Mouse (Mus musculus): ENCODE measurements around the gene Sdhaf1. TPM values are rescaled to one million over a fixed set of nuclear protein-coding genes. Genes with fewer than 3 reads are reported as not detected.

The Sdhaf1 gene
- polyA plus RNA-seq, 1 experiment, result 13.7 TPM

DNA sequence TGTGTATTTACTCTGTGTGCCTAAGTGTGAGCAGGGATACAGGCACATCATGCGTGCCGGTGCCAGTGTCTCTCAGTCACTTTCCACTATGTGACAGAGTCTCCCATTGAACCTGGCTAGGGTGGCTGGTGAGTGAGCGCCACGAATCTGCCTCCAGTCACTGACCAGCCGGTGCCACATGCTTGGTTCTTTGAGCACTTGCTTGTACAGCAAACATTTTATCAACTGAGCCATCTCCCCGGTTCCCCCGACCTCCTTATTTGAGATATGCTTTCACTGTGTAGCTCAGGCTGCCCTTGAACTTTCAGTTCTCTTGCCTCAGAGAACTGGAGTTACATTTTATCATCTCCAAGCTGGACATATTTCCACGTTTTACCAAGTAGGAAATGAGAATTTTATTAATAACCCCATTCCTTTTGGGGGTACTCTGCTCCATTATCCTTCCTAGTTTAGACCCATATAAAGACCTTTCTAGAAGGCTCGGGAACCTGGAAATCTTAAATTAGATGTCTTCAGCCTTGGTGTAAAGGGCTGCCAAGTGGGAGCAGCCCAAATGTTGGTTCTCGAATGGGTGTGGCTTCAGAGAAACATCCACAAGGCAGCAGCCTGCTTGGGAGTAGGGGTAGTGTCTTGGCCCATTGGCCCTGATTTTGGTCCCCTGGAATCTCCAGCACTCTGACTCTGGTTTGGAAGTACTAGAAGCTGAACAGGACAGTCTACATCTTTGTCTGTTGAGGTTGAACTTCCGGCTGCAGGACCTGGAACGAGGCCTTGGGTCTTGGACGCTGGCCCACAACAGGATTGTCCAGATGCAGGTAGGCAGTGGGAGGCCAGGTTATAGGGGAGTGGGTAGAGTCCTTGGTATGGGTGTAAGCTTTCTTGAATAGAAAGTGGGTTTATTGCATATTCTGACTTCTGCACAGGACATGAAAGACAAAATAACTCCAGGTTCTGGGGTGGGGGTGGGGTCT, 7.9 kb downstream of the Sdhaf1 start:
- Histone ChIP-seq H3K4me1 (peaks cover 39% of the 10 kb centered on the region), H3K4me3 (replicated peaks) (no peak overlapping the region), H3K9me3 (no peaks in the 10 kb centered on the region)

DNA sequence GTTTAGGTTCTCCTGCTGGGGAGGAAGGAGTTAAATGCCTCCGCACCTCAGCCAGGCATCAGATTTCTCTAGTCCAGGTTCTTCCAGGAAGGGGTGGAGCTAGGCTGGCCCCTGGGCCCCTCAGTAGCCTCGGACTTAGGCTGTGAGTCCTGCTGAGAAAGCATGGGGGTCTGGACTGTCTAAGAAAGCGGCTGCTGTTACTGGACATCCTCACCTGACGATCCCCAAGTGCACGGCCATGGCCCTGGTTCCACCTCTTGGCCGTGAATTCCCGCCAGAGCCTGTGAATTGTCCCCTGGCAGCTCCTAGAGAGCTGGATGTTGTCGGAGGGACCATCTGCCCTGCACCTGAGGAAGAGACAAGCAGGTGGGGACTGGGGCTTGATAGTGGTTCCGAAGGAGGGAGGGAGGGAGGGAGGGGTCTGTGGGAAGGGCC, 9.0 kb downstream of the Sdhaf1 start, which contains the start of gene Syne4:
Syne4 (plus strand) TSS at position 87 of the 435 bp plus-strand sequence.
- H3K27me3 ChIP-seq (replicated peaks), result no peaks in the 10 kb centered on the region
- TF ChIP-seq GATA1 (IDR thresholded peaks at IDR 0.05; ENCODE audit: borderline replicate concordance, low read length), result no peak
- no peak for TF ChIP-seq FLI1 (IDR thresholded peaks at IDR 0.05; ENCODE audit: low read length)
- H3K9me3 ChIP-seq, result no peaks in the 10 kb centered on the region
- H3K4me1 ChIP-seq, result peaks cover 34% of the 10 kb centered on the region
- H3K36me3 ChIP-seq (replicated peaks; ENCODE audit: low read length), result peaks cover 43% of the 10 kb centered on the region
- H3K4me3 ChIP-seq (replicated peaks), result no peak within 1 kb of the TSS

More for the DNA sequence above, 7.9 kb downstream of the Sdhaf1 start:
- no peak for TF ChIP-seq FLI1 (IDR thresholded peaks at IDR 0.05; ENCODE audit: low read length)
- no peak for TF ChIP-seq GATA1 (IDR thresholded peaks at IDR 0.05; ENCODE audit: borderline replicate concordance, low read length)
- H3K27me3 ChIP-seq (replicated peaks), result no peaks in the 10 kb centered on the region
- H3K36me3 ChIP-seq (replicated peaks; ENCODE audit: low read length), result peaks cover 37% of the 10 kb centered on the region

DNA sequence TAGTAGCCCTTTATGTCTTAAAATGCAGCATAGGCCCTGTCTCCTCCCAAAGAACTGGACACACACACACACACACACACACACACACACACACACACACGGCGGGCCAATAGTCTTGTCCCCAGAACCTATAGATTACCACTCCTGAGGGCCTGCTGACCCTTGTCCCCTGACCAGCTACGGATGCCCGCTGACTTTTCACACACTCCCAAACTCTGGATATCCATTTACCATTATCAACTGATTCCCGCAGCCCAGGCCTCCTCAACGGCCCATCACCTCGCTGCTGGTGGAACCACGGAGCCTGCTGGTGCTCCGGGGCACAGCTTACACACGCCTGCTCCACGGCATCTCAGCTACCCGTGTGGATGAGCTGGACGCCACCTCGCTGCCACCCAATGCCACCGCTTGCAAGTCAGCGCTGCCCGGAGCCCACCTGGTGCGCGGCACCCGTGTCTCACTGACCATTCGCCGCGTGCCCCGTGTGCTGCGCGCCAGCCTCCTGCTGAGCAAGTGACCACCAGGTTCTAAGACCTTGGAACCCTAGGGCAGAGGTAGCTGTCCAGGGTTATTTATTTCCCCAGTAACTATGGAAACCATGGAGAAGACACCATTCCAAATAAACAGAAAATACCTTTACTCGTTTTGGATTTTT, 9.9 kb downstream of the Sdhaf1 start:
- H3K4me1 ChIP-seq, result peaks cover 40% of the 10 kb centered on the region
- no peaks in the 10 kb centered on the region for H3K27me3 ChIP-seq (replicated peaks)
- no peaks in the 10 kb centered on the region for H3K9me3 ChIP-seq
- no peak overlapping the region for H3K4me3 ChIP-seq (replicated peaks)
- TF ChIP-seq GATA1 (IDR thresholded peaks at IDR 0.05; ENCODE audit: borderline replicate concordance, low read length) (no peak), FLI1 (IDR thresholded peaks at IDR 0.05; ENCODE audit: low read length) (no peak)
- peaks cover 42% of the 10 kb centered on the region for H3K36me3 ChIP-seq (replicated peaks; ENCODE audit: low read length)

DNA sequence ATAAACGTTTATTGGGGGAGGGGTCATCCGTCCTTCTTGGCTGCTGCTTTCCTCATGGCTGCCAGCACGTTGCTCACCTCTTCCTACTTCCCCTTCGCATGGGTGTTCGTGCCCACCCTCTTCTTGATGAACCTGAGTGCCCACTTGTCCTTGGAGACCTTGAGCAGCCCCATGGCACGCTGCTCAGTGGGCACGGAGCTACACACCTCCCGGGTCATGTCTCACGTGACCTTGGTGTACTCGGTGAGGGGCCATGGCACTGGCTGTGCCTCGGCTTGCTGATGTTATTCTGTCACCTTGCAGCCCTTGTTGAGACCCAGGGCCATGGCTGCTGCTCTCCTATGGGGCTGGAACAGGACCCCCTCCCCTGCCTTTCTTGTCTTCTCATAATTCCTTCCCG, 13.6 kb downstream of the Sdhaf1 start:
- no peaks in the 10 kb centered on the region for H3K27me3 ChIP-seq (replicated peaks)
- no peaks in the 10 kb centered on the region for H3K9me3 ChIP-seq
- H3K36me3 ChIP-seq (replicated peaks; ENCODE audit: low read length), result peaks cover 40% of the 10 kb centered on the region
- H3K4me3 ChIP-seq (replicated peaks), result peak overlapping the region; percentile 46
- peaks cover 39% of the 10 kb centered on the region for H3K4me1 ChIP-seq
- no peak for TF ChIP-seq GATA1 (IDR thresholded peaks at IDR 0.05; ENCODE audit: borderline replicate concordance, low read length)
- TF ChIP-seq FLI1 (IDR thresholded peaks at IDR 0.05; ENCODE audit: low read length), result no peak

DNA sequence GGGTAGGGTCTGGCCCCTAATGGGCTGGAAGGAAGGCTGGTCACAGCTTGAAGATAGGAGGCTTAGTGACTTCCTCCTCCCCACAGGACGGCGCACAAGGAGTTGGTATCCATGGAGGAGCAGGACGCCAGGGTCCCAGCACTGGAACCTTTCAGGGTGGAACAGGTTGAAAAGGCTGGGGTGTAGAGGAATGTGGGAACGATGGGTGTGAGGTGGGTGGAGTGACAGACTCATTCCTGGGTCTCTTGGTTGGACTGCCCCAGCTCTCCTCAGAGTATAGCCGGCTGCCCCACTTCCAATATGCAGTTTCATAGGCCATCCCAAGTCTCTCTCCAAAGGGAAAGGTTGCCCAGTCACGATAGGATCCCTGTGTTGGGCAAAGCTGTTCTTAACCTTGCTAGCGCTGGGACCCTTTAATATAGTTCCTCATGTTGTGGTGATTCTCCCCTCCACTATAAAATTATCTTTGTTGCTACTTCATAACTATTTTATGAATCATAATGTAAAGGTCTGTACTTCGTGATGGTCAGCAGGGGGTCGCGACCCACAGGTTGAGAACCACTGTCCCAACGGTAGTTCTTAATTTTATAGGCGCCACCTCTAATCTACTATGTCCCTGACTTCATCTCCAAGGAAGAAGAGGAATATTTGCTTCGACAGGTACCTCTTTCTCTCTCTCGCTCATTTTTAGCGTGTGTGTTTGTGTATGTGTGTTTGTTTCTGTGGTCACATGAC, 14.1 kb downstream of the Sdhaf1 start:
- H3K36me3 ChIP-seq (replicated peaks; ENCODE audit: low read length), result peaks cover 40% of the 10 kb centered on the region
- H3K4me1 ChIP-seq, result peaks cover 34% of the 10 kb centered on the region
- TF ChIP-seq FLI1 (IDR thresholded peaks at IDR 0.05; ENCODE audit: low read length), result no peak
- TF ChIP-seq GATA1 (IDR thresholded peaks at IDR 0.05; ENCODE audit: borderline replicate concordance, low read length), result no peak
- peak overlapping the region; percentile 93 for H3K4me3 ChIP-seq (replicated peaks)
- no peaks in the 10 kb centered on the region for H3K27me3 ChIP-seq (replicated peaks)
- H3K9me3 ChIP-seq, result no peaks in the 10 kb centered on the region

DNA sequence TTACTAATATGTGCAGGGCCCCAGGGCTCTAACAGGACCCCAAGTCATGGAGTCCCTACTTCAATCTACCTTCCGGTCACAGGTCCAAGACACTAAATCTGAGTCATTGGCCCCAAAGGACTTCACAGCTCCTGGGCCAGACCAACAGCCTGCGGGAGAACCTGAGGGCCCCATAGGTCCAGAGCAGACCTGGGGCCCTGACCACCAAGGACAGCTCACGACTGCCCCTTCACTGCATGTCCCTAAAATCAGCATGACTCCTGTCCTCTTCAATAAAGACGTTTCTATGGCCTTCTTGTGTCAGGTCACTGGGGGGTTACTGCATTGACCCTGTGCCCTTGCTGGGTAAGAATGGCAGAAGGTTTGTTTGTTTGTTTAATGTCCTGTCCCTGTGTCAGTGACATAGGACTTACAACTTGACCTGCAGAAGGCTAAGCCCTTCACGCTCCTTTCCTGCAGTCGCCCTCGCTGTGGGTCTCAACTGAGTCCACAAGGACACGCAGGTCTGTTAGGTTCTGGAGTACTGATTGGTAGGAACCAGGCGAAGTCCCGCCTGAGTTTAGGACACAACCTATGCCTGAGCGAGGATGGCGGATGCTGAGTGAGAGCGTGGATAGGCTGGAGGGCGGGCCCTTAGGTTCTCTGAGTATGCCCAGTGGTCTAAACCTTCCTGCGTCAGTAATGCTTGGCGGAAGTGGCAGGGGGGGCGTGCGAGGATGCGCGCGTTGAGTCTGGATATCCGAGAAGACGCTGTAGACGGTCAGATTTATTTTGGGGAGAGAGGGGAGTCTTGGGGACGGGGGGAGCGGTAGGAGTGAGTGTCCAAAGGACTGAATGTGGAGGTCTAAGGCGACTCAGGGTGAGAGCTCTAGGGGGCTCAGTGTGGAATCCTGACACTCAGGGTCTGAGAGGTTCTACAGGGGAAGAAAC, 15.4 kb downstream of the Sdhaf1 start, which contains the start of gene Alkbh6:
Alkbh6 (plus strand) TSS at position 642 of the 930 bp plus-strand sequence.
- Histone ChIP-seq H3K36me3 (replicated peaks; ENCODE audit: low read length) (peaks cover 34% of the 10 kb centered on the region), H3K27me3 (replicated peaks) (peaks cover 5% of the 10 kb centered on the region), H3K9me3 (no peaks in the 10 kb centered on the region), H3K4me3 (replicated peaks) (peak within 1 kb of the TSS; percentile 93), H3K4me1 (peaks cover 32% of the 10 kb centered on the region)
- TF ChIP-seq FLI1 (IDR thresholded peaks at IDR 0.05; ENCODE audit: low read length), result no peak
- TF ChIP-seq GATA1 (IDR thresholded peaks at IDR 0.05; ENCODE audit: borderline replicate concordance, low read length), result no peak

DNA sequence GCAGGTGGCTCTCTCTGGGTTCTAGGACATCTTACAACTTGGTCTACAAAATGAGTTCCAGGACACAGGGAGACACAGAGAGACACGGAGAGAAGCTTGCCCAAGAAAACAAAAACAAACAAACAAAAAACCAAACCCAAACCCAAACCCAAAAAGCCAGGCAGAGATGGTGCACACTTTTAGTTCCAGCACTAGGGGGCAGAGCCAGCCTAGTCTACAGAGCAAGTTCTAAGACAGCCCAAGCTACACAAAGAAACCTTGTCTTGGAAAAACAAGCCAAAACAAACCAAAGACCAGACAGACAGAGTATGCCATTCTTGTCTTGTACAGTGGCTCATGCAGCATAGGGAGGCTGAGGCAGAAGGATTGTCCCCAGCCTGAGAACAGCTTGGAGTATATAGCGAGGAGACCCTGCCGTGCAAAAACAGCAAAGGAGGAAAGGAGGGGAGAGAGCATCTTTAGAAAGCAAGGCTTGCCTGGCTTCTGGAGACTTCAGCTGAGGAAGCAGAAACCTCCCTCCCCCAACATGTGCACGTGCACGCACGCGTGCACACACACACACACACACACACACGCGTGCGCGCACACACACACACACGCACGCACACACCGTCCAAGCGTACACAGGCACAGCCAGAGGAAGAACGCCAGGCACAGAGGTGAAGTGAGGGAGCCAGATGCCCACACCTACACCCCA, 17.5 kb downstream of the Sdhaf1 start:
- no peaks in the 10 kb centered on the region for H3K9me3 ChIP-seq
- H3K4me1 ChIP-seq, result peaks cover 32% of the 10 kb centered on the region
- TF ChIP-seq GATA1 (IDR thresholded peaks at IDR 0.05; ENCODE audit: borderline replicate concordance, low read length) (no peak), FLI1 (IDR thresholded peaks at IDR 0.05; ENCODE audit: low read length) (no peak)
- peaks cover 13% of the 10 kb centered on the region for H3K36me3 ChIP-seq (replicated peaks; ENCODE audit: low read length)
- H3K4me3 ChIP-seq (replicated peaks), result peak overlapping the region; percentile 4
- peaks cover 10% of the 10 kb centered on the region for H3K27me3 ChIP-seq (replicated peaks)

DNA sequence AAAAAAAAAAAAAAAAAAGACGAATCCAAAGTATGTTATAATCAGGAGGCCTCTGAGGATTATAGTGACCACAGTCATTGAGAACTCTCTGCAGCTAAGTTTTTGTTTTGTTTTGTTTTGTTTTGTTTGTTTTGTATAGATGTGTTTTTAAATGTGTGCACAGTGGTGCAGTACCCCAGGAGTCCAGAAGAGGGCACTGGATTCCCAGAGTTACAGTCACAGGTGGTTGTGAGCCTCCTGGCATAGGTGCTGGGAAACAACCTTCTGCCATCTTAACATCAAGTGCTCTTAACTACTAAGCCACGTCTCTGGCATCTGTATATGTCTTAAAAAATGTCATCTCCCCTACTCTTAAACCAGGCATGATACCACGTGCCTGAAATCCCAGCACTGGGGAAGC, 22.8 kb downstream of the Sdhaf1 start:
- Histone ChIP-seq H3K9me3 (no peaks in the 10 kb centered on the region), H3K4me3 (replicated peaks) (no peak overlapping the region), H3K27me3 (replicated peaks) (peaks cover 14% of the 10 kb centered on the region), H3K36me3 (replicated peaks; ENCODE audit: low read length) (no peaks in the 10 kb centered on the region), H3K4me1 (peaks cover 6% of the 10 kb centered on the region; the same call in 1 of the 2 replicates)
- TF ChIP-seq GATA1 (IDR thresholded peaks at IDR 0.05; ENCODE audit: borderline replicate concordance, low read length) (no peak), FLI1 (IDR thresholded peaks at IDR 0.05; ENCODE audit: low read length) (no peak)

Measured in megakaryocyte, embryonic 14.5 days (primary cell).